Mouse (Mus musculus): ENCODE data around the gene Rph3al.

DNA sequence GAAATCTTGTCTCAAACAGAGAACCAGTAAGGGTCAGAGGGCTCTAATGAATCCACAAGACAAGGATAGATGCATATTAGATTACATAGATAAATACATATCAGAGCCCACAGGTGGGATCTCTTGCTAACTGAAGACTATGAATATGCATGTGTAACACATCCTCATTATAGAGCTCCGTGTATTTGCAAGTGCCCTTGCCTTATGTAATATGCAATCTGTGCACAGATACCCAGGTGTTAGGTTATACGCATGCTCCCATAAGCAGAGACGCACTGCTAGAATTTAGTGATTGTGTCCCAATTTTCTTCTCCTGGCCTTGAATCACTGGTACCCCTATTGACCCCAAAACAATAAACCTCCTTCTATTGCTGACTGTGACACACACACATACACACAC is 34.0 kb upstream of the Rph3al start:
- no peak for TF ChIP-seq CTCF (IDR thresholded peaks at IDR 0.05; ENCODE audit: low read depth, low read length)
- no peak for TF ChIP-seq POLR2AphosphoS5 (IDR thresholded peaks at IDR 0.05; ENCODE audit: insufficient replicate concordance, low read depth, low read length)
- no peak for TF ChIP-seq GATA2 (IDR thresholded peaks at IDR 0.05; ENCODE audit: borderline replicate concordance, low read depth, low read length)
- no peak for TF ChIP-seq TAL1 (conservative IDR thresholded peaks at IDR 0.05; ENCODE audit: low read depth, low read length)
